Mouse (Mus musculus): ENCODE data around the gene Tulp1.
"Not testable (repeated sequence)": the region's sequence is repeated elsewhere in the genome, so short reads cannot be mapped to it uniquely, and the experiment has no call there.

GRCm38 (mm10) chr17:28330590-28330989, 34.4 kb downstream of the Tulp1 start:
- TF ChIP-seq CTCF (IDR thresholded peaks at IDR 0.05; ENCODE audit: low read depth); EP300 (optimal IDR thresholded peaks at IDR 0.05): not testable (repeated sequence)
